Mouse (Mus musculus) neural tube, embryonic 15.5 days (tissue): Measurements from ENCODE around the gene Slc9a1. TPM values are rescaled to one million over a fixed set of nuclear protein-coding genes. Genes with fewer than 3 reads are reported as not detected.

Experiments used
- ATAC-seq: fragments of 200-750 bp; cut with Nextera tagmentation; 2 replicates; pipeline ENCODE4 v1.8.0; 2017; ENCODE audit warnings: mild to moderate bottlenecking, moderate TSS enrichment, moderate library complexity; ENCODE audit not compliant: low FRiP score
- H3K27ac ChIP-seq: fragments of 300-500 bp; sonication (generic); replicated peaks from 2 replicates; pipeline ENCODE4 v1.5.1; 2015; ENCODE audit warnings: mild to moderate bottlenecking, inconsistent platforms
- H3K27me3 ChIP-seq: fragments of 300-500 bp; sonication (generic); replicated peaks from 2 replicates; pipeline ENCODE4 v1.6.1; 2015; ENCODE audit warnings: inconsistent platforms
- H3K36me3 ChIP-seq: fragments of 300-500 bp; sonication (generic); 2 replicates; pipeline ENCODE4 v1.6.1; 2015; ENCODE audit warnings: inconsistent platforms
- H3K4me1 ChIP-seq: fragments of 300-500 bp; sonication (generic); 2 replicates; pipeline ENCODE4 v1.6.1; 2015; ENCODE audit warnings: inconsistent platforms
- H3K4me2 ChIP-seq: fragments of 300-500 bp; sonication (generic); 2 replicates; pipeline ENCODE4 v1.6.1; 2015; ENCODE audit warnings: inconsistent platforms, mild to moderate bottlenecking, moderate library complexity
- H3K4me3 ChIP-seq: fragments of 300-500 bp; sonication (generic); replicated peaks from 2 replicates; pipeline ENCODE4 v1.5.1; 2015; ENCODE audit warnings: mild to moderate bottlenecking, inconsistent platforms
- H3K9ac ChIP-seq: fragments of 300-500 bp; sonication (generic); replicated peaks from 2 replicates; pipeline ENCODE4 v1.6.1; 2015; ENCODE audit warnings: mild to moderate bottlenecking, inconsistent platforms
- H3K9me3 ChIP-seq: fragments of 300-500 bp; sonication (generic); replicated peaks from 2 replicates; pipeline ENCODE4 v1.6.1; 2016; ENCODE audit warnings: inconsistent platforms
- WGBS: fragments of 180-500 bp; shearing (Covaris S2); methylation state at CpG from one replicate; pipeline ENCODE4 v1.1.7; 2015; ENCODE audit warnings: mixed read lengths; 5-methylcytosine and 5-hydroxymethylcytosine counted together
- microRNA-seq: library from miRNA; unstranded; fragments of <30 nt; microRNA quantifications from one replicate; pipeline ENCODE4, GENCODE M21; 2017
- polyA plus RNA-seq: library from polyadenylated mRNA; unstranded; fragments of >200 nt; fragmentation: Nextera tagmentation; extraction: Ambion mirVana; gene quantifications from 2 replicates; pipeline ENCODE4 v1.2.1, GENCODE M21; 2015

Gene Slc9a1
- polyA plus RNA-seq, 1 experiment from 2014 or later: 9.9 TPM

- Histone ChIP-seq H3K4me2 (peak overlapping the region; percentile 97), H3K4me3 (no peak overlapping the region), H3K27ac (no peak overlapping the region), H3K9me3 (0 out of 2 replicates have a peak, but pooled peaks cover 2% of the 10 kb centered on the region), H3K27me3 (peaks cover 12% of the 10 kb centered on the region), H3K36me3 (no peaks in the 10 kb centered on the region), H3K4me1 (peaks cover 15% of the 10 kb centered on the region), H3K9ac (no peak overlapping the region)
- ATAC-seq: no peak
- 22% methylated on average over 12 of the region's 12 CpGs for WGBS
Measured at GRCm38 (mm10) chr4:133469122-133469521, 99.6 kb downstream of the Slc9a1 start.

- H3K9me3 ChIP-seq: 0 out of 2 replicates have a peak, but pooled peaks cover 2% of the 10 kb centered on the region
- peaks cover 15% of the 10 kb centered on the region for H3K4me1 ChIP-seq
- H3K4me2 ChIP-seq: no peak overlapping the region
- H3K27ac ChIP-seq: no peak overlapping the region
- ATAC-seq: no peak
- no peaks in the 10 kb centered on the region for H3K36me3 ChIP-seq
- H3K9ac ChIP-seq: no peak overlapping the region
- 86% methylated on average over 7 of the region's 7 CpGs for WGBS
- H3K27me3 ChIP-seq: peaks cover 15% of the 10 kb centered on the region
- no peak overlapping the region for H3K4me3 ChIP-seq
Measured at GRCm38 (mm10) chr4:133471135-133471821, 101.8 kb downstream of the Slc9a1 start.

Small RNA genes within 50 kb of the gene (microRNA-seq; reads per million reads assigned to microRNA genes)
- gene Mir5122: 0.69 reads per million

Other genes starting within 250 kb of the Slc9a1 start
- 22.2 and 45.6 TPM in 2 replicates for gene Wasf2, start 239.2 kb upstream of the Slc9a1 start, polyA plus RNA-seq
- gene Cd164l2, start 157.6 kb upstream of the Slc9a1 start, polyA plus RNA-seq: 2.6 and 3.9 TPM in 2 replicates
- gene Gpr3, start 157.2 kb upstream of the Slc9a1 start, polyA plus RNA-seq: 1.3 and 2.5 TPM in 2 replicates
- 3.0 and 4.0 TPM in 2 replicates for gene Map3k6, start 128.9 kb upstream of the Slc9a1 start, polyA plus RNA-seq
- 0.20 and 6.0 TPM in 2 replicates for gene Sytl1, start 106.6 kb upstream of the Slc9a1 start, polyA plus RNA-seq
- 115 and 117 TPM in 2 replicates for gene Tmem222, start 91.9 kb upstream of the Slc9a1 start, polyA plus RNA-seq
- 19.3 and 19.6 TPM in 2 replicates for gene Wdtc1, start 16.2 kb upstream of the Slc9a1 start, polyA plus RNA-seq
- 0.26 and 0.57 TPM in 2 replicates for gene Tent5b, start 110.4 kb downstream of the Slc9a1 start, polyA plus RNA-seq
- gene Trnp1, start 128.8 kb downstream of the Slc9a1 start, polyA plus RNA-seq: 10.6 and 14.3 TPM in 2 replicates
- 0.27 and 7.0 TPM in 2 replicates for gene Kdf1, start 149.3 kb downstream of the Slc9a1 start, polyA plus RNA-seq
- gene Nudc, start 176.3 kb downstream of the Slc9a1 start, polyA plus RNA-seq: 269 and 290 TPM in 2 replicates
- gene Nr0b2, start 183.7 kb downstream of the Slc9a1 start, polyA plus RNA-seq: 0.13 and 0.47 TPM in 2 replicates
- gene Gpatch3, start 205.0 kb downstream of the Slc9a1 start, polyA plus RNA-seq: 5.8 TPM in 2 replicates
- 17.0 and 17.2 TPM in 2 replicates for gene Gpn2, start 214.7 kb downstream of the Slc9a1 start, polyA plus RNA-seq
- gene Sfn, start 232.5 kb downstream of the Slc9a1 start, polyA plus RNA-seq: 1.7 and 32.5 TPM in 2 replicates